Mouse (Mus musculus) liver, adult 2 months (tissue): ENCODE data around the gene Gclc.

Source experiments
- CTCF ChIP-seq: fragments of 200-500 bp; IDR thresholded peaks from 2 replicates; pipeline ENCODE4 v1.5.1; 2011; ENCODE audit warnings: low read depth, low read length, control low read depth
- POLR2A ChIP-seq: fragments of 200-500 bp; IDR thresholded peaks from 2 replicates; pipeline ENCODE4 v1.6.1; 2011; ENCODE audit warnings: low read length, control low read depth; ENCODE audit not compliant: insufficient read depth; ENCODE audit errors: extremely low read depth

- no peak for TF ChIP-seq CTCF
- no peak for TF ChIP-seq POLR2A
Observed at GRCm38 (mm10) chr9:77834259-77834993, 80.1 kb downstream of the Gclc start.
